Mouse (Mus musculus) layer of hippocampus, adult 9-10 months (tissue): ENCODE data around the gene Ap2s1.
"Not testable (repeated sequence)": the region's sequence is repeated elsewhere in the genome, so short reads cannot be mapped to it uniquely, and the experiment has no call there.

Source experiments
- DNase-seq: peaks from one replicate; pipeline ENCODE4 v3.0.0; 2022; ENCODE audit warnings: low spot score

The Ap2s1 gene

DNA sequence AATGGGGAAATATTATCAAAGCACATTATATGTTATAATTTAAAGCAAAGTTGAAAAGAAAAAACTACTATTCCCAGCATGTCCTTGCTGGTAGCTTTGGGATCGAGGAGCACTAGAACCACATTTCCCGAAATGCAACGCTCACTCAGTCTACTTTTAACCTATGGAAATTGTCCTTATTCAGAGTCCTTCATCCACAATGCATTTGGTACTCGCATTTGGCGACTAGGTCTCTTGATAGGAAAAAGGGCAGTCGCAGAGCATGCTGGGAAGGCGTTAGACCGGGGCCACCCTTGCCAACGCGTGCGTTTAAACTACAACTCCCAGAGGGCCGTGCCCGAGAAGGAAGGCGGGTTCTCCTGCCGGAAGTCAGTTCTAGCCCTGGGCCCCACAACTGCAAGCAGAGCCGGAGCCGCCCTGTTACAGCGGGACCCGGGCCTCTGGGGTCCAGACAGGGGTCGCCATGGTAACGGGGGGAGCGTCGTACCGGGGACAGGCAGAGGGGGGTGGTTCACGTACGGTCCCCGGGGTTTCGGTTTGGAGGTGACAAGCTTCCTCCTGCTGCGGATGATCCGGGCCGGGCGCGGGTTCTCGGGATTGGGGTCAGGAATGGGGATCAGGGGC lies at the start of gene Ap2s1:
Gene Ap2s1, plus strand, starts transcription at position 338 of the 624 bp plus-strand sequence.
- DNase-seq: peak; percentile 98

DNA sequence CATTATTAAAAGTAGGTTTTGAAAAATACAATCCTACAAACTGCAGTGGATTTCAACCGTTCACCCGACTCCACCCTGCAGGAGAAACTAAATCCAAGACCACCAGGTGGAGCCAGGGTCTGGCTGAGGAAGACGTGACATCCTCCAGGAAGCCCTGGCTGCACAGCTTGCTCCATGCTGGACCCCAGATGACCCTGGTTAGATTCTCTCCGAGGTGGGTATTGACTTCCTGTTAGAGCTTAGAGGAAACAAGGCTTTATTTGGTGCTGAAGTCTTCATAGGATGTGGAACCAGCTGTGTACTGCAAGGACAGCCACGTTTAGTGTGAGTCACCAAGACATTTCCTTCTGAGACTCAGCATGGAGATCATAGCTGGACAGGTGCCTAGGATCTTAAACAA lies 49.0 kb upstream of the Ap2s1 start:
- DNase-seq: no peak

DNA sequence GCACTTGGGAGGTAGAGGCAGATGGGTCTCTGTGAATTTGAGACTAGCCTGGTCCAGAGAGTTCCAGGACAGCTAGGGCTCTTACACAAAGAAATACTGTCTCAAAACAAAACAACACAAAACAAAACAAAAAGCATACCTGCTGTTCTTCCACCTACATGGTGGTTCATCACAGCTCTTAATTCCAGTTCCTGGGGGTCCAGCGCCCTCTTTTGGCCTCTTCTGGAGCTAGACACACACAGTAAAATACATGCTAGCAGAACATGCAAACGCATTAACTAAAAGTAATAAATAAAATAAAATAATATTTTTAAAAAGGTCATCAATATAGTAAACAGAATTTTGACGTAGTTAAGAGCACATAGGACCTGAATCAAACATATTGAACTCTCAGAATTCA lies 43.2 kb upstream of the Ap2s1 start:
- peak; percentile 4 for DNase-seq

DNA sequence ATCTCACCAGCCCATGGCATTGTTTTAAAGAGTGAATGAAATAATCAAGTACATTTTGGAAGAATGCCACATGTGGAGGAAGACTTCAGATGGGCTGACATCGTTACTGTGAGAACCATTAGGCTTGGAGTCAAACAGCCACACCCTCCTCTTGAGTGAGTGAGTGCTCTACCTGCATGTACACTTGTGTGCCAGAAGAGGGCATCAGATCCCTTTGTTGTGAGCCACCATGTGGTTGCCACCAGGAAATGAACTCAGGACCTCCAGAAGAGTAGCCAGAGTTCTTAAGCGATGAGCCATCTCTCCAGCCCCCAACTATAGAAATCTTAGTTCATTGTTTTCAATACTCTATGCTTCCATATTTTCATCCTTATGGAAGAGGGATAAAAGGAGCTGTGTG lies 39.2 kb upstream of the Ap2s1 start:
- no peak for DNase-seq

- DNase-seq: no peak
Observed at GRCm38 (mm10) chr7:16700583-16700982, 37.6 kb upstream of the Ap2s1 start.

- DNase-seq: peak; percentile 7
Observed at GRCm38 (mm10) chr7:16706385-16706784, 31.8 kb upstream of the Ap2s1 start.

GRCm38 (mm10) chr7:16708244-16708643 lies 30.0 kb upstream of the Ap2s1 start:
- DNase-seq: no peak

- no peak for DNase-seq
Observed at GRCm38 (mm10) chr7:16710604-16711003, 27.6 kb upstream of the Ap2s1 start.

DNA sequence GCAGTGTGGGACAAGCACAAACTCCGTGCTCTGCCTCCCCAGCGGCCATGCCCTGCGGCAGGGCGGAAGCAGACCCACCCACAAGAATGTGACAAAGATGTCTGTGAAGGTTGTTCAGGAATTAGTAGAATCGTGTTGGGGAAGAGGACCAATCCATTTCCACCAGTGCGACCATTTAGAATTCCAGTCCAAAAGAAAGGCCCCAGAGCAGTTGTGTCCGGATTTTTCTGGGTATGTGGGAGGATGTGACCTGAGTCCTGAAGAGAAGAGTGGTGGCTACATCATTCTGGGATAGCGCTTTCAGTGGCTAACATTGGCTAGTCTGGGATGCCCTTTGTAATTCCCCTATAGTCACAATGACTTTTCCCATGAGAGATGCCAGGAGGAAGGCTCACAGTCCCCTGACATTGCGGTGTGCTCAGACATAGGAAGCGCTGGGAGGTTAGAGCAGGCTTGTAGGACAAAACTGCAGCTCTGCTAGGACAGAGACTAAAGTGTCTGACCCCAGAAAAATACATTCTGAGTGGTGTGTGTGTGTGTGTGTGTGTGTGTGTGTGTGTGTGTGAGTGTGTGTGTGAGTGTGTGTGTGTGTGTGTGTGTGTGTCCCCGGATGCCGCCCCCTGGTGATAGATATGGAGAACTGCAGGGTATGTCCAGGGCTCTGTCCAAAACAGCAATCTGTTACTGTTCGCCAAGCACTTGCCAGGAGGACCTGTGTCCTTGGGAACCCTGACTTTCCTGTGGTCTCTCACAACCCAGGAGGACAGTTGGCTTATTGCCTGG lies 25.4 kb upstream of the Ap2s1 start:
- DNase-seq: no peak

DNA sequence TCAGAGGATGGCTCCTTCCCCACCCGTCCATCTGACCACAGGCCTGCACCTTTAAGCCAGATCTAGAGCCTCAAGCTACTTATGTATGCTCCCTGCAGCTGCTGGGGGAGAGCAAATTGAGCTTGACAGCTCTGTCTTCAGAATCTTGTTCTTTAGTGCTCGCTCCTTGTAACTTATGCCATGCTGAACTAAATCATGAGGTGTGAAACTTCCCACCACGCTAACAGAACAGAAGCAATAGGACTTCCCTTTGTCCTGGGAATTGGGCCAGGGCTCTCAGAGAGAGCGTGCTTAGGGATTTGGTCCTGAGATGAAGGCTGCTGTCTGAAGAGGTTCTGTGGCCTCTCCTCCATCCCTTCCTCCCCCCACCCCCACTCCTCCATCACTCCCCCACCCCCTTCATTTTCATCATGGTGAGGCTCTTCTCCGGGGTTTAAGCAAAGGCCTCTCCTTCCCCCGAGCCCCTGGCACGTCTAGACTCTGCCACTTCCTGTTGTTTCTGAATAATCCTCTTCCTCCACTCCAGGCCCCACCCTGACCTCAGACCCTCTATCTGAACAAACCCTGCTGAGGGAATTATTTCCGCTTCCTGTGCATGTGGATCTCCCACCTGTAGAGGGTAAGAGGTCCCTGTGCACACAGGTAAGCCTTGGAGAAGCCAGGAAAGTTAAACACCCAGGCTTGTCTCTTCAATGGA lies 21.6 kb upstream of the Ap2s1 start:
- not testable (repeated sequence) for DNase-seq

- DNase-seq: no peak
Observed at GRCm38 (mm10) chr7:16721629-16722028, 16.6 kb upstream of the Ap2s1 start, which contains the start of gene Ceacam9. Gene Ceacam9, plus strand, starts transcription at chr7:16721929.

- not testable (repeated sequence) for DNase-seq
Observed at GRCm38 (mm10) chr7:16722490-16722889, 15.7 kb upstream of the Ap2s1 start.

GRCm38 (mm10) chr7:16728596-16729348 lies 9.4 kb upstream of the Ap2s1 start:
- DNase-seq: no peak

GRCm38 (mm10) chr7:16729563-16729962 lies 8.6 kb upstream of the Ap2s1 start:
- DNase-seq: not testable (repeated sequence)

GRCm38 (mm10) chr7:16730791-16731190 lies 7.4 kb upstream of the Ap2s1 start:
- DNase-seq: no peak

- no peak for DNase-seq
Observed at GRCm38 (mm10) chr7:16731893-16732422, 6.3 kb upstream of the Ap2s1 start.

DNA sequence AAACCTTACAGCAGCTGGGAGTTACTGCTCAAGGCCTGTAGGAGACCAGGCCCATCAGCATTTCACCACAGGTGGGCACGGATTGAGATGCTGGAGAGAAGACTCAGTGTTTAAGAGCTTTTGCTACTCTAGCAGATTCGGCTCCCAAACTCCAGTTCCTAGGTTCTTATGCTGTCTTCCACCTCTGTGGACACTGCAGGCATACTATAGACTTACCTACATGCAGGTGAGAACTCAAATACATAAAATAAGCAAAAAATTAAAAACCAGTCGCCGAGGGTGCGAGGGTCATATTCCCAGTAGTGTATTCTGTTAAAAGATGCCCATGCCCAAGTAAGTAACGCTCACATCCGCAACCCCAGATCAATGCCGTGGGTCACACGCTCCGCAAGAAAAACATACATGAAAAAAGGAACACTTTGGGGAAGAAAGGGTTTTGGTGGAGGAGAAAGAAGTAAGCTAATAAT lies 571 bp upstream of the Ap2s1 start:
- no peak for DNase-seq

DNA sequence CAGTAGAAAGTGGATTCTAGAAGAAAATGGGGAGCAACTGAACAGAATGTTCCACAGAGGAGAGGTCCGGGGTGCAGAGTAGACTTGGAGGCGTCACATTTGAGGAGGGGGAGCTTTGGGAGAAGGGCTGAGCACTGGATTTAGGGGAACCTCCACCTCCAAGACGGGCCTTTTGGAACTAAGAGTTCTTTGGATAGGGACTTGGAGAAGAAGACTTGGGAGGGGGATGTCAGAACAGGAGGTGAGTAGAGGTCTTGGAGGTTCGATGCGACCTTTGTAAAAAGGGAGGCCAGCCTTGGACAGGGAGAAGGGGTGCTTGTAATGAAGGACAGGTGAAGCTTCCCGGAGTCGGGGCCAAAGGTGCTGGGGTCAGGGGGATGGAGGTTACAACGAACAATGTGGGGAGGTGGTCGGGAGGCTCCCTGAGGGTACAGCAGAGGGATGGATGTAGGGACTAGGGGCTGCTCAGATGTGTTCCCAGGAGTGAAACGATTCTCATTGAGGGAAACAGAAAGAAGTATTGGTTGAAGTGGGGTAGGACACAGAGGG lies 920 bp downstream of the Ap2s1 start:
- no peak for DNase-seq

- no peak for DNase-seq
Observed at GRCm38 (mm10) chr7:16745373-16745772, 7.2 kb downstream of the Ap2s1 start.

- no peak for DNase-seq
Observed at GRCm38 (mm10) chr7:16746093-16746492, 7.9 kb downstream of the Ap2s1 start.

- no peak for DNase-seq
Observed at GRCm38 (mm10) chr7:16747656-16748055, 9.4 kb downstream of the Ap2s1 start.

DNA sequence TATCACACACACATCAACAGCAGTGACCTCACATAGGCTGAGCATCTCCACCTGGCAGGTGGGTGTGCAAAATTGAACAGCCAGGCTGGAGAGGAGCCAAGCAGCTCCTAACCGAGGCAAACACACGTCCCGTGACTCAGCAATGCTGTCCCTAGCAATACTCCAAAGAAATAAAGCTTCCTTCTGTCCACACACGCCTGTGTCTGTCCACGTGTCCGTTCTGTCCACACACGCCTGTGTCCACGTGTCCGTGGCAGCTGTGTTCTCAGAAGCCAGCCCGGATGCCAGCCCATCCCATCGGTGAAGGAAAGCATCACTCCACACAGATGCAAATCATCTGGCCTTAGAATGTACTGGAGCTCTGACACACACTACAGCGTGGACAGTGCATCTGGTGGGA lies 13.8 kb downstream of the Ap2s1 start:
- no peak for DNase-seq
